ENCODE assay signal across 19 mouse cellular contexts in the genomic region with DNA sequence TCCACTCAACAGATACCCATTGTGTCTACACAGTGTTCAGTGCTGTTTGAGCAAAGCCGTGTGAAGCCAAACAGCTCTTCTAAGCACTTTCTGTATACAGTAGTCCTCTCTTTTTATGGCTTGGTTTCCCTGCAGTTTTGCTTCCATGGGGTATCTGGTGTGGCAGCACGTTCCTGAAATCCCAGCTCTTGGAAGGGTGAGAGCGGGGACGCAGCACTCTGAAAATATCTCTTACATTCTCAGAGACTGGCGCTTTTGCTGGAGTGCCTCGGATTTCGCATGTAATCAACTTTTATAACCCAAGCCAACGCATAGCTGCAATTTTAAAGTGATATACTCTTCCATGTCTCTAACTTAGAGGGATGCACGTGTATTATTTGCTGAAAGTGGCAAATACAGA.
DNase-seq lines count a peak whose midpoint lies in the region; ATAC-seq lines count a peak whose summit lies in the region.
"Had no signal": no experiment of that assay in that cellular context is flagged by ENCODE, and none has a peak within 500 bp of the region (broad histone marks: within the 10 kb centered on the region; RNA-seq: fewer than 3 reads in every experiment).

No protein-coding gene starts in this region.

- peak overlapping the region; percentile 81 for H3K27ac ChIP-seq in forebrain, embryonic 15.5 days (replicated peaks)
- H3K27ac ChIP-seq: embryonic facial prominence, embryonic 15.5 days; heart, embryonic 10.5 days; hindbrain, embryonic 12.5 days; midbrain, embryonic 12.5 days; neural tube, embryonic 12.5 days had no signal

- DNase-seq in left cerebral cortex, adult 9 months (ENCODE audit: low spot score in 2 of 2), result peak; percentile 26 to 50
- no peak for DNase-seq in left cerebral cortex, adult 11 months (ENCODE audit: low spot score)
- DNase-seq in left cerebral cortex, postnatal 25 days (ENCODE audit: low spot score in 2 of 2), result peak; percentile 24 to 82
- DNase-seq in cerebellum, adult 9-10 months, result no peak
- no peak for DNase-seq in adrenal gland, postnatal 4 days (ENCODE audit: low spot score in 2 of 2)
- no peak for DNase-seq in heart, postnatal 10 days
- DNase-seq: adrenal gland, adult 8-10 months; kidney, adult 8-10 months; kidney, postnatal 14 days; liver; thymus, postnatal 14 days had no signal

- ATAC-seq in forebrain, embryonic 15.5 days (replicated peaks), result no peak
- ATAC-seq: inflammation-experienced regulatory T-cells, adult 6 months; lung, postnatal 0 days had no signal

- H3K9ac ChIP-seq in forebrain, embryonic 15.5 days (replicated peaks), result no peak overlapping the region
- H3K9ac ChIP-seq: embryonic facial prominence, embryonic 15.5 days; hindbrain, embryonic 12.5 days; midbrain, embryonic 12.5 days; neural tube, embryonic 12.5 days had no signal

- H3K4me1 ChIP-seq in forebrain, embryonic 15.5 days, result peaks cover 42% of the 10 kb centered on the region

- no peaks in the 10 kb centered on the region for H3K36me3 ChIP-seq in forebrain, embryonic 15.5 days
- H3K36me3 ChIP-seq: embryonic facial prominence, embryonic 15.5 days; heart, embryonic 10.5 days; hindbrain, embryonic 12.5 days; midbrain, embryonic 12.5 days; neural tube, embryonic 12.5 days had no signal

- H3K4me2 ChIP-seq in forebrain, embryonic 15.5 days (replicated peaks), result no peak overlapping the region
- H3K4me2 ChIP-seq: embryonic facial prominence, embryonic 15.5 days; hindbrain, embryonic 12.5 days; midbrain, embryonic 12.5 days; neural tube, embryonic 12.5 days had no signal

- no peak overlapping the region for H3K4me3 ChIP-seq in forebrain, embryonic 15.5 days
- H3K4me3 ChIP-seq: embryonic facial prominence, embryonic 15.5 days; heart, embryonic 10.5 days; hindbrain, embryonic 12.5 days; midbrain, embryonic 12.5 days; neural tube, embryonic 12.5 days had no signal

- intact Hi-C loops in left cerebral cortex, postnatal 25 days (cut with DNase I), result no loop called here
- intact Hi-C loops in heart, postnatal 10 days (cut with DNase I), result no loop called here

- H3K27me3 ChIP-seq in forebrain, embryonic 15.5 days, result no peaks in the 10 kb centered on the region

- no peaks in the 10 kb centered on the region for H3K9me3 ChIP-seq in forebrain, embryonic 15.5 days
- H3K9me3 ChIP-seq: embryonic facial prominence, embryonic 15.5 days; heart, embryonic 10.5 days; hindbrain, embryonic 12.5 days; midbrain, embryonic 12.5 days; neural tube, embryonic 12.5 days had no signal

- WGBS in forebrain, embryonic 15.5 days, result 73% methylated on average over 9 of the region's 9 CpGs

Comparison
In these comparisons a context has a peak if more than half of its experiments do, and no peak if none do; other contexts are left out.
1. DNase-seq: peak in left cerebral cortex, adult 9 months (2 of 2) and left cerebral cortex, postnatal 25 days (2 of 2); none in left cerebral cortex, adult 11 months (single experiment), cerebellum, adult 9-10 months (single experiment), adrenal gland, postnatal 4 days (0 of 2) and heart, postnatal 10 days (0 of 2).